Mouse (Mus musculus): ENCODE data around the gene Msantd2. TPM values are rescaled to one million over a fixed set of nuclear protein-coding genes. Genes with fewer than 3 reads are reported as not detected.
A peak's percentile ranks its signal among the peaks of the same experiment; 100 is the strongest.

The Msantd2 gene
- total RNA-seq, 4 experiments from 2014 or later = 3.5 to 7.7 (median 5.4) TPM

- DNase-seq (ENCODE audit: low spot score) = no peak
Observed at GRCm38 (mm10) chr9:37540701-37541575, 51.8 kb downstream of the Msantd2 start.

DNA sequence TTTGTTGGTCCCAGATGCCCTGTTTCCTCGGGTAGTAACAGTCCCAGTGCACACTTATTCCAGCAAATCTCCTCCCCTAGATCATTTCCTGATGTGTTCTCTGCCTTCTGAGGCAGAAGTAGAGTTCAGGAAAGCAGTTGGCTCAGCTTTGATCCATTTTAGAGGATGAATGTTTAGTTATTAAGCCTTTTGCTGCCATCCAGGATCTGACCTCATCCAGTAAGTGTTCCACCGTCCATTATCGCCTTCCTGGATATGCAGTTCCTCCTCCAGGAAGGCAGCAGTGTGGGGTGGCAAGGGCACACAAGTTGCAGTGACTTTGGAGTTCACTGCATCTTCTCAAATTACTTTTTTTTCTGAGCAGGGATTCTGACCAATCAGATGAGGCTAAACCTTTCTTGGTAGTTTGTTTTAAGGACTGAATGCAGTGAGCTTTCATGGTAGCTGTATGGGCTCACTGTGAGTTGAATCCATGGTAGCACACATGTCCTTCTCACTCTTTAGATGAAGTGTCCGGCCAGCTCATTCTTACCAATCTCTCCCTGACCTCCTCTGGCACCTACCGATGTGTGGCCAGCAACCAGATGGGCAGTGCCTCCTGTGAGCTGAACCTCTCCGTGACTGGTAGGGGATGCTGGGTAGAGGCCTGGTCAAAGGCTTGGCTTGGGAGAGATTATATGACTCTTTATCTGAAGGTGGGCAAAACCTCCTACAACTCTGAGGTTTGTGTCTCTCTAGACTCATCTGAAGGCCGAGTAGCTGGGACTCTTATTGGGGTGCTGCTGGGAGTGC is 52.9 kb downstream of the Msantd2 start:
- DNase-seq (ENCODE audit: low spot score) = no peak

DNA sequence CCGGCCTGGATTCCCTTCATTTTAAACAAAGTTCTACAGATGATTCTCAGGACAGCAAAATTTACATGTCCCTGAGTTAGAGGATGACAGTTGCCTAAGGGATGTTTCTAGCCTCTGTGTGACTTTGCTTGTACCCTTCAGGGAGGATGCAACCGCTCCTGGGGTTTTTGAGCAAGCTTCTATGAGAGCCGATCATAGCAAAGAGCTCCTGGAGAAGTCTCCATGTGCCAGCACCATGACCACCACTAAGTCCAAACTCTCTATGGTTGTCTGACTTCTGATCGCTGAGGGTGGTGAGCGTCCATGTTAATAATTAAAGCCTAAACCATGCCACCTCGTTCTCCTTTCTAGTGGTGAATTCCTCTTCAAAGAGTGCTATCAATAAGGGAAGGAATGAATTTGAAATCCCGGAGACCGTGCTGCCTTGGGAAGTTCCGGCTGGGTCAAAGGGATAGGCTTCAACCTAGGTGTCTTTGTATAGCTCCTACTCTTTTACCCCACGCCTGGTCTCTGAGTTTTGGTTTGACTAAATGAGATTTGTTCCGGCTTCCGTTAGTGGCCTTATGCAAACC is 54.8 kb downstream of the Msantd2 start:
- DNase-seq (ENCODE audit: low spot score) = no peak

DNA sequence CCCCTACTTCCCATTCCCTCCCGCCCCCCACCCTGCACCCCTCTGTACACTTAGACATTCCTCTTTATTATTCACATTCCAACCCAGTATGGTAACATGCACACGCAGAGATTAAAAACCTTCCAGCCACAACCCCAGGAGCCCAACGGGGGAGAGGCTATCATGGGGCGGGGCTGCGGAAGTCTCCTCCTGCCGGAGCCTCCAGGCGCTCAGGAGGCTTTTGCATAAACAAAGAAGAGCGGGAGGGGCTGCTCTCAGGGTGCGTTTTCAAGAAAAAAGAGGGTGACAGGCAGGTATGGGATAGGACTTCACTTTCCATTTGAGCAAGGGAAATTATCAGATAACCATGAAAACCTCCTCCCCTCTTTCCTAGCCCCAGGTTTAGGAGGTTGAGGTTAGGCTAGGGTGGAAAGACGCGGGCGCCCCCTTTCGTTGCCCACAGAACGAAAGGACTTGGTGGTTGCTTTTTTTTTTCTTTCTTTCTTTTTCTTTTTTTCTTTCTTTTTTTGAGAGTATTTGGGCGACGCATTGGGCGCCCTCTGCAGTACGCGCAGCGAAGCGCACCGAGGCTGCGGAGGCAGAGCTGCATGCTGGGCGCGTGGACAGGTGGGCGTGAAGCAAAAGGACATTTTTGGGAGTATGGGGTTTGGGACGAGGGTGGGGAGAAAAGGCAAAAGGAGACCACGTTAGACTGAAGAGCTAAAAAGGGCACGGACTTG is 55.5 kb downstream of the Msantd2 start:
- peak; percentile 64 for DNase-seq (ENCODE audit: low spot score)

DNA sequence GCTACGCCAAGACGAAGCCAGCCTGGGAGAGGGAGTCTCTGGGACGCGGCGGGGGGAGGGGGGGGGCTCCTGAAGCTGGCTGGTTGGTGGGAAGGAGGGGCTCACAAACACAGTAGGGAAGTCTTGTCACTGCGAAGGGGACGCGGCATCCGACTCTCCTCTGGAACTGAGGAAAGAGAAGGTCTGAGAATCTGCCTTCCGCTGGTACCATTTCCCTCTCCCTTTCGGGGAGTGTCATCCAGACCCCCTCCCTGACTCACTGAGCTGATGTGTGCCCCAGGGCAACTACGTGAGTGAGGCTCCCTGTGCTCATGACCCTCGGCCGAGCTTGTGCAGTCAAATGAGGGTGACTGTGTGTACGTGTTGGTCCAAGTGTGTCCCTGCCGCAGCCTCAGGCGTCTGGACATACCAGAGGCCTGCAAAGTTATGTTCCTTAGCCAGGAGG is 56.1 kb downstream of the Msantd2 start:
- DNase-seq (ENCODE audit: low spot score) = no peak

DNA sequence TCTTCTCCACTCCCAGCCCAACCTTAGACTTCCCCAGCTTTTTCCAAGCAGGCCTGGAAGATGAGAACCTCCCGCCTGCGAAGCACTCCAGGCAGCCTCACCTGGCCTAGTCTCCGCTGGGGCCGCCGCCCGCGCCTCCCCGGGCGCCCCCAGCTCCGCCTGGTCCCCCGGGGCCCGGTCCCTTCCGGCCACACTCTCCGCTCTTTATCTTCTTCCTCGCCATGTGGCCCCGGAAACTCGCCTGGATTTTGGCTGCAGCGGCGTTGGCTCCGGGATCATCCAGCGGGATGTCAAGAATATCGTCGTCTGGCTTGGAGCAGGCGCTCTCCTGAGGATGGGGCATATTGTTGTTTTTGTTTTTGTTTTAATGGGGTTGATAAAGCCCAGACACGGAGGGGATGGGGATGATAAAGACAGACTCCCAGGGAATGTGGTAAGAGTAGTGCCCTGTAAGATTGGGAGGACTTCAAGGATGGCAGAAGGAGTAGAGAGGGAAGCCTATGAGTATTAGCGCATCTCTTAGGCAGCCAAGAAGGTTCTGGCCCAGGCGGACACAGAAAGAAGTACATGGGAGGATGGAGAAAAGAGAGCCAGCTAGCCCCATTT is 56.8 kb downstream of the Msantd2 start:
- no peak for DNase-seq (ENCODE audit: low spot score)

GRCm38 (mm10) chr9:37546889-37547288 is 57.8 kb downstream of the Msantd2 start:
- DNase-seq (ENCODE audit: low spot score) = no peak

DNA sequence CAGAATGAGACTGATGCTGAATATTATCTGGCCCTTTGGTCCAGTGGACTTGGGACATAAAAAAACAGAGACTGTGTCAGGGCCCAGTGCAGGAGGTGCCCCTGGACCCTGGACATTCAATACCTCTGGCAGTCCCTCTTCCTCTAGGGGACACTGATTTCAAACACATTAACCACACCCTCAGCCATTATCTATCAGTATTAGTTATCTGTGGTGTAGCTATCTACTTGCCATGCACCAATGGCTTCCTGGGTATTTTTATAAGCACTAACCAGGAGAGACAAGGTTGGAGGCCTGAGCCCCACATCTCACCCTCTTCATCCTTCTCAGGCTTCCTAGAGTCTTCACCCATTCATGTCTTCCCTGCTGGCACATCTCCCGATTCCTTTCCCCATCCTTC is 61.3 kb downstream of the Msantd2 start:
- DNase-seq (ENCODE audit: low spot score) = no peak

DNA sequence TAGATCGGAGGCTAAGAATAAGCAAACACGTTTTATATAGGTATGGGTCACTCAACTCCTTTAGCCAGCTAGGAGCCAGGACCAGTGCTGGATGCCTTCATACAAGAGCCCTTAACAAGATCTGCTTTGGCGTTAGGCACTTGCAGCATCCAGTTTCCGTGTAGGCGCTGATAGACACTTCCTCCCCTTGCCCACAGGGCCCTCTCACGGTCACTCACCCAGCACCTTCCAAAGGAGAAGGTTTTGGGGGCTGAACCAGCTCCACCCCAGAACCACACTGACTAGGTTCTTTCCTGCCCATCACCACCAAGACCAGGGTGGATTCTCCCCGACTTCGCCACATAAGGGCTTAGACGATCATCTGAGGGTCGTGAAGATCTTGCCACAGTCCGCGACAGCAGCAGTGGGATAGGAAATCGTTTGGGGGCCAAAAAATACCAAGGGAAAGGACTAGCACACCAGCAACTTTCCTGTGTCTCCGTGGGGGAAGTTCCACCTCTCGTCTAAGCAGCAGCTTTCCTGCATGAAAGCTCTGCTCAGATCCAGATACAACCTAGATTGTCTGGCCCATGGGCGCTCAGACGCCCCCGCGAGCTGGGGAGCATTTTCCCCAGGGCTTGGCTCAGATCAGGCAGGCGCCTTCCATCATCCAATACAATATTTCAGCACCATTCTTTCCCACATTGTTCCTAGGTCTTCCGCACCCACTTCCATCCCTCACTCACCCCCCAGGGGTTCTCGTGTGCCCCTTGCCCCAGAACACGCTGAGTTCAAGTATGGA is 62.8 kb downstream of the Msantd2 start:
- no peak for DNase-seq (ENCODE audit: low spot score)

GRCm38 (mm10) chr9:37552536-37553293 is 63.6 kb downstream of the Msantd2 start, which contains the start of gene Nrgn:
Gene Nrgn, minus strand, starts transcription at chr9:37552904.
- peak; percentile 69 for DNase-seq (ENCODE audit: low spot score)

GRCm38 (mm10) chr9:37554279-37554678 is 65.2 kb downstream of the Msantd2 start:
- DNase-seq (ENCODE audit: low spot score) = no peak

DNA sequence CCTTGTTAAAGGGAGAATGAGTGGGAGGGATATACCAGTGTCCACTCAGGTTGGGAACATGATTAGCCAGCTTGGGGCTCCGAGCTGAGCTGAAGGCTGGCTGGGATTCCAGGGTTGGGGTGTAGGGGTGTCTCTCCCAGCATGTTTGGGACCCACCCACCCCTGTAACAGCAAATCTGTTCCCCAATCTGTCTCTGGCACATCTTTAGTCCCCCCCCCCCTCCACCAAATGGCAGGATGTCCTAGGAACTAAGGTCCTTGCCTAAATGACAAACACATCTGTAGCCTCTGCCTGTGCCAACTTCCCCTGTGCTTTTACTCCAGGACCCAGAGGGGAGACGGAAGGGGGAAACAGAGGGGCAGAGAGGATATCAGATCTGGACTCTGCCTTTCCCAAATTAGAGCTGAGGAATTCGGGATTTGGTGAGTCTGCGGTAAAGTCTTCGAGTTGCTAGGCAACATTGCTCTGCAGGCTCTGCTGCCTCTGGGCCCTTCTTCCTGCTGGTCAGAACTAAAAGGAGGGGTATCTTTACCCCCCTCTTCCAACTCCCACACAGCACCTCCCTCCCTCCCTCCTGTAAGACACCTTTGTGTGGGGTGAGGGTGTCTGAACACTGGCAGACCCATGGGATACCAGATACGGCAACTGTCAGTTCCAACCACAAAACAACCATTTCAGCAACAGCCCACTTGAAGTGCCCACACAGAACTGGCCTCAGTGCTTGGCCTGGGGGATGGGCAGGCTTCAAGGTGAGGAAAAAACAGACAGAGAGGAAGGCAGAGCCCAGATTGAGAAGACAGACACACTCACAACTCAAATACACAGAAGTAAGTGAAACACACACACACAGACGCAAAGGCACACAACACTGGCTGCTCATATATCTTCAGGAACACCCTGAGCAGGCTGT is 66.0 kb downstream of the Msantd2 start, which contains the start of gene Siae:
TSS of gene Siae (plus strand) at position 861 of the 911 bp plus-strand sequence.
- DNase-seq (ENCODE audit: low spot score) = no peak

DNA sequence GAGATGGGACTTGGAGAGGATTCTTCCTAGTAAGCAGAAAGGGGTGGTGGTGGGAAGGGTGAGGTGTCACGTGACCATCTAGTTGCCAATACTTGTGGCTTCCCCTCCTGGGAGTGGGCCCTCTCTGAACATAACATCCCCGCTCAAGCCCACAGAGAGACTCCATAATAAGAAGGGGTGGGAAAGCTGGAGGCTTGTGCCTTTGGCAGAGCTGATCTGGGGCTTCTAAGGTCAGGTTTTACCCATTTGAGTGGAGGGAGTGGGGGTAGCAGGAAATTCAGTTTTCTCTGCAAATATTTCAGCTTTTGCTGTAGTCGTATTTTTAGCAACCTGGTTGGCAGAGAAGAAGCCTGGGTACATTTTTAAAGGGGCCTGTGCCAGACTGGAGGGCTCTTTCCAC is 67.2 kb downstream of the Msantd2 start:
- DNase-seq (ENCODE audit: low spot score) = no peak

- DNase-seq (ENCODE audit: low spot score) = no peak
Observed at GRCm38 (mm10) chr9:37560617-37561016, 71.5 kb downstream of the Msantd2 start.

DNA sequence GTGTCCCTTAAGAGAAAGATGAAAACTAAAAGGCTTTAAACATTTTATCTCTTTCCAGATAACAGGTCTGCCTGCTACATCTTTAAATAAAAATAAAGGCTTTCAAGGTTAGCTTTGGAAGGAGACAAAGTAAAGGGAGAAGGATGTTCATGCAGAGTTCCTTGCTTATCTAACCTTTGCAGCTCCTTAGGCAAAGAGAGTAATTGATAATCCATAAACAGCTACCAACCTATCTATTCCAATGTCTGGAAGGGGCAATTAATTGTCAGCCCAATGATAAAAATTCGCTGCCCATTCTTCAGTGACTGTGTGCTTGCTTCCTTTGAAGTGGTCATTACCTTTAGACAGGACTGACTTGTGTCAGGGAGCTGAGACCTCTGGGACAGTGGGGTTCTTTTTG is 74.7 kb downstream of the Msantd2 start:
- DNase-seq (ENCODE audit: low spot score) = no peak

DNA sequence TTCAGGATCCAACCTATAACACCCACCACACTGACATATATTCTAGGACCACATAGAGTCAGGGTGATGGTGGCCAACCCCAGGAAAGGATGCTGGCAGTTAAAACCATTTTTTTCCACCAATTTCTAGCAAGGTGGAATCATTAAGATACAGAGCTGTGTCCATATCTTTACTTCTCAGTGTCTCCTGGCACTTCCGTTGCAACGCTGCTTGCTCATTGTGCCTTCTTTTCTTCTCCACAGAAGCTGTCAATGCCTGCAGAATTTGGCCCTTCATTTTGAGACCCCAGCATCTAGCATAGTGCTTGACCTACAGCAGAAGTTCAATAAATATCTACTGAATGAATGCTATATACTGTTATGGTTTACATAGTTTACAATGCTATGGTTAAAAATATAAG is 77.9 kb downstream of the Msantd2 start:
- DNase-seq (ENCODE audit: low spot score) = no peak

DNA sequence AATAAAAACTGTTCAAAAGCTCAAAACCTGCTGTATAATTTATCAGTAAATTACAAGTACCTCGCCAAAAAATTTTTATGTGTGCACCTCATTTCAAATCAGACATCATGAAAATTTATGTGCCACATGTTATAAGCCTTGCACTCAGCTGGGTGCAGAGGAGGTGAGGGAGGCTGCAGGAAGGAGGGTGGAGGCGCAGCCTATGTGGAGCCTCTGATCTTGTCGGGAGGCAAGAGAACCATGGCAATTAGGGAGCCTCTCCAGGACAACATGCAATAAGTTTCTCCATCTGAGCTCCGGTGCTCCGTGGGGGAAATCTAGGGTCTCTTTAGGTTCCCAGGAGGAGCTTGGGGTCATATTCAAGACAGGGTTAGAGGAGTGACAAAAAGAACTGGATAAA is 78.3 kb downstream of the Msantd2 start:
- no peak for DNase-seq (ENCODE audit: low spot score)

GRCm38 (mm10) chr9:37567892-37568604 is 78.9 kb downstream of the Msantd2 start:
- no peak for DNase-seq (ENCODE audit: low spot score)

Measured in heart, adult 8-10 months (tissue).